Mouse (Mus musculus): Measurements from ENCODE around the gene Hcfc1. TPM values are rescaled to one million over a fixed set of nuclear protein-coding genes. Genes with fewer than 3 reads are reported as not detected.

Gene Hcfc1
- polyA plus RNA-seq, 1 experiment from 2014 or later: 61.1 TPM

GRCm38 (mm10) chrX:73921823-73922549 lies 44.2 kb downstream of the Hcfc1 start, which contains the start of the genes Arhgap4 and Naa10:
Gene Arhgap4, minus strand, starts transcription at chrX:73921870.
Gene Naa10, minus strand, starts transcription at chrX:73921944.
- ATAC-seq: peak; percentile 99
- WGBS: 29% methylated on average over 41 of the region's 43 CpGs
- H3K4me3 ChIP-seq (ENCODE audit: low read depth, low read length): peak within 1 kb of the TSS; percentile 54

GRCm38 (mm10) chrX:73921285-73921822 lies 44.8 kb downstream of the Hcfc1 start:
- ATAC-seq: peak; percentile 45
- Histone ChIP-seq H3K27ac (ENCODE audit: low read depth, low read length) (peak overlapping the region; percentile 39; the same call in 1 of the 2 replicates), H3K27me3 (replicated peaks; ENCODE audit: control insufficient read depth, insufficient read depth, low read length) (no peaks in the 10 kb centered on the region), H3K4me1 (ENCODE audit: control insufficient read depth, insufficient read depth, low read length) (no peaks in the 10 kb centered on the region; the same call in 1 of the 2 replicates), H3K4me3 (ENCODE audit: low read depth, low read length) (peak overlapping the region; percentile 54), H3K9ac (ENCODE audit: low read length) (peak overlapping the region; percentile 70), H3K4me2 (ENCODE audit: low read length) (peak overlapping the region; percentile 66), H3K9me3 (replicated peaks; ENCODE audit: control insufficient read depth, low read length) (no peaks in the 10 kb centered on the region), H3K36me3 (ENCODE audit: control insufficient read depth, insufficient read depth, low read length) (0 out of 2 replicates have a peak, but pooled peaks cover 3% of the 10 kb centered on the region)
- DNase-seq (ENCODE audit: low spot score): no peak
- 37% methylated on average over 34 of the region's 34 CpGs for WGBS

More at GRCm38 (mm10) chrX:73921823-73922549, 44.2 kb downstream of the Hcfc1 start, which contains the start of the genes Arhgap4 and Naa10:
- DNase-seq (ENCODE audit: low spot score): peak; percentile 95
- peak within 1 kb of the TSS; percentile 75 for H3K27ac ChIP-seq (ENCODE audit: low read depth, low read length)
- no peaks in the 10 kb centered on the region; the same call in 1 of the 2 replicates for H3K4me1 ChIP-seq (ENCODE audit: control insufficient read depth, insufficient read depth, low read length)
- H3K36me3 ChIP-seq (ENCODE audit: control insufficient read depth, insufficient read depth, low read length): 0 out of 2 replicates have a peak, but pooled peaks cover 3% of the 10 kb centered on the region
- H3K4me2 ChIP-seq (ENCODE audit: low read length): peak within 1 kb of the TSS; percentile 66
- no peaks in the 10 kb centered on the region for H3K27me3 ChIP-seq (replicated peaks; ENCODE audit: control insufficient read depth, insufficient read depth, low read length)
- peak within 1 kb of the TSS; percentile 70 for H3K9ac ChIP-seq (ENCODE audit: low read length)
- no peaks in the 10 kb centered on the region for H3K9me3 ChIP-seq (replicated peaks; ENCODE audit: control insufficient read depth, low read length)

GRCm38 (mm10) chrX:73918631-73919030 lies 47.5 kb downstream of the Hcfc1 start:
- no peak for DNase-seq (ENCODE audit: low spot score)

GRCm38 (mm10) chrX:73916945-73917344 lies 49.2 kb downstream of the Hcfc1 start:
- H3K4me3 ChIP-seq (ENCODE audit: low read depth, low read length): no peak overlapping the region
- H3K9me3 ChIP-seq (replicated peaks; ENCODE audit: control insufficient read depth, low read length): no peaks in the 10 kb centered on the region
- no peak overlapping the region for H3K4me2 ChIP-seq (ENCODE audit: low read length)
- H3K9ac ChIP-seq (ENCODE audit: low read length): no peak overlapping the region
- WGBS: 73% methylated on average over 8 of the region's 8 CpGs
- no peaks in the 10 kb centered on the region for H3K27me3 ChIP-seq (replicated peaks; ENCODE audit: control insufficient read depth, insufficient read depth, low read length)
- ATAC-seq (no peak), DNase-seq (ENCODE audit: low spot score) (no peak)
- no peaks in the 10 kb centered on the region; the same call in 1 of the 2 replicates for H3K4me1 ChIP-seq (ENCODE audit: control insufficient read depth, insufficient read depth, low read length)
- H3K27ac ChIP-seq (ENCODE audit: low read depth, low read length): no peak overlapping the region
- H3K36me3 ChIP-seq (ENCODE audit: control insufficient read depth, insufficient read depth, low read length): 0 out of 2 replicates have a peak, but pooled peaks cover 3% of the 10 kb centered on the region

More at GRCm38 (mm10) chrX:73918631-73919030, 47.5 kb downstream of the Hcfc1 start:
- no peaks in the 10 kb centered on the region; the same call in 1 of the 2 replicates for H3K4me1 ChIP-seq (ENCODE audit: control insufficient read depth, insufficient read depth, low read length)
- no peak overlapping the region for H3K27ac ChIP-seq (ENCODE audit: low read depth, low read length)
- WGBS: 89% methylated on average over 5 of the region's 5 CpGs
- no peaks in the 10 kb centered on the region for H3K9me3 ChIP-seq (replicated peaks; ENCODE audit: control insufficient read depth, low read length)
- no peak overlapping the region for H3K4me2 ChIP-seq (ENCODE audit: low read length)
- H3K4me3 ChIP-seq (ENCODE audit: low read depth, low read length): no peak overlapping the region
- H3K36me3 ChIP-seq (ENCODE audit: control insufficient read depth, insufficient read depth, low read length): 0 out of 2 replicates have a peak, but pooled peaks cover 3% of the 10 kb centered on the region
- no peaks in the 10 kb centered on the region for H3K27me3 ChIP-seq (replicated peaks; ENCODE audit: control insufficient read depth, insufficient read depth, low read length)
- ATAC-seq: no peak
- H3K9ac ChIP-seq (ENCODE audit: low read length): no peak overlapping the region

GRCm38 (mm10) chrX:73914827-73915703 lies 51.1 kb downstream of the Hcfc1 start:
- WGBS: 35% methylated on average over 31 of the region's 31 CpGs
- DNase-seq (ENCODE audit: low spot score) (peak; percentile 97), ATAC-seq (peak; percentile 98)
- Histone ChIP-seq H3K27me3 (replicated peaks; ENCODE audit: control insufficient read depth, insufficient read depth, low read length) (no peaks in the 10 kb centered on the region), H3K4me3 (ENCODE audit: low read depth, low read length) (peak overlapping the region; percentile 6; the same call in 1 of the 2 replicates), H3K9ac (ENCODE audit: low read length) (peak overlapping the region; percentile 40; the same call in 1 of the 2 replicates), H3K27ac (ENCODE audit: low read depth, low read length) (peak overlapping the region; percentile 74), H3K9me3 (replicated peaks; ENCODE audit: control insufficient read depth, low read length) (no peaks in the 10 kb centered on the region), H3K36me3 (ENCODE audit: control insufficient read depth, insufficient read depth, low read length) (0 out of 2 replicates have a peak, but pooled peaks cover 3% of the 10 kb centered on the region), H3K4me2 (ENCODE audit: low read length) (peak overlapping the region; percentile 42), H3K4me1 (ENCODE audit: control insufficient read depth, insufficient read depth, low read length) (no peaks in the 10 kb centered on the region)

- ATAC-seq (no peak), DNase-seq (ENCODE audit: low spot score) (no peak)
- H3K9ac ChIP-seq (ENCODE audit: low read length): no peak overlapping the region
- H3K4me1 ChIP-seq (ENCODE audit: control insufficient read depth, insufficient read depth, low read length): no peaks in the 10 kb centered on the region
- H3K27ac ChIP-seq (ENCODE audit: low read depth, low read length): no peak overlapping the region
- H3K27me3 ChIP-seq (replicated peaks; ENCODE audit: control insufficient read depth, insufficient read depth, low read length): no peaks in the 10 kb centered on the region
- 89% methylated on average over 2 of the region's 2 CpGs for WGBS
- no peak overlapping the region for H3K4me2 ChIP-seq (ENCODE audit: low read length)
- H3K9me3 ChIP-seq (replicated peaks; ENCODE audit: control insufficient read depth, low read length): no peaks in the 10 kb centered on the region
- no peak overlapping the region for H3K4me3 ChIP-seq (ENCODE audit: low read depth, low read length)
- H3K36me3 ChIP-seq (ENCODE audit: control insufficient read depth, insufficient read depth, low read length): no peaks in the 10 kb centered on the region
Measured at GRCm38 (mm10) chrX:73911588-73911987, 54.6 kb downstream of the Hcfc1 start.

- no peak for ATAC-seq
Measured at GRCm38 (mm10) chrX:73911156-73911555, 55.0 kb downstream of the Hcfc1 start.

GRCm38 (mm10) chrX:73910451-73910850 lies 55.7 kb downstream of the Hcfc1 start:
- ATAC-seq: no peak
- Histone ChIP-seq H3K4me1 (ENCODE audit: control insufficient read depth, insufficient read depth, low read length) (no peaks in the 10 kb centered on the region), H3K4me3 (ENCODE audit: low read depth, low read length) (no peak overlapping the region), H3K4me2 (ENCODE audit: low read length) (no peak overlapping the region), H3K27ac (ENCODE audit: low read depth, low read length) (no peak overlapping the region), H3K9me3 (replicated peaks; ENCODE audit: control insufficient read depth, low read length) (no peaks in the 10 kb centered on the region), H3K36me3 (ENCODE audit: control insufficient read depth, insufficient read depth, low read length) (no peaks in the 10 kb centered on the region), H3K27me3 (replicated peaks; ENCODE audit: control insufficient read depth, insufficient read depth, low read length) (no peaks in the 10 kb centered on the region), H3K9ac (ENCODE audit: low read length) (no peak overlapping the region)
- DNase-seq (ENCODE audit: low spot score): no peak

More at GRCm38 (mm10) chrX:73911156-73911555, 55.0 kb downstream of the Hcfc1 start:
- H3K4me1 ChIP-seq (ENCODE audit: control insufficient read depth, insufficient read depth, low read length): no peaks in the 10 kb centered on the region
- WGBS: 32% methylated on average over 26 of the region's 26 CpGs
- H3K27ac ChIP-seq (ENCODE audit: low read depth, low read length): no peak overlapping the region
- no peaks in the 10 kb centered on the region for H3K36me3 ChIP-seq (ENCODE audit: control insufficient read depth, insufficient read depth, low read length)
- no peaks in the 10 kb centered on the region for H3K9me3 ChIP-seq (replicated peaks; ENCODE audit: control insufficient read depth, low read length)
- H3K27me3 ChIP-seq (replicated peaks; ENCODE audit: control insufficient read depth, insufficient read depth, low read length): no peaks in the 10 kb centered on the region
- peak overlapping the region; percentile 25; the same call in 1 of the 2 replicates for H3K4me2 ChIP-seq (ENCODE audit: low read length)
- no peak overlapping the region for H3K9ac ChIP-seq (ENCODE audit: low read length)
- H3K4me3 ChIP-seq (ENCODE audit: low read depth, low read length): no peak overlapping the region
- DNase-seq (ENCODE audit: low spot score): no peak

Measured in forebrain, embryonic 14.5 days (tissue).